Mouse (Mus musculus): ENCODE results near the gene Ntf3. TPM values are rescaled to one million over a fixed set of nuclear protein-coding genes. Genes with fewer than 3 reads are reported as not detected.

Ntf3 gene
- polyA plus RNA-seq, 1 experiment from 2014 or later = 0.20 TPM

GRCm38 (mm10) chr6:126100579-126100978 is 66.1 kb downstream of the Ntf3 start:
- Histone ChIP-seq H3K36me3 (ENCODE audit: control insufficient read depth, insufficient read depth) (no peaks in the 10 kb centered on the region), H3K27ac (ENCODE audit: low read length) (no peak overlapping the region), H3K9me3 (replicated peaks; ENCODE audit: control insufficient read depth, low read length) (no peaks in the 10 kb centered on the region), H3K4me3 (ENCODE audit: low read depth, low read length) (no peak overlapping the region), H3K27me3 (ENCODE audit: control insufficient read depth, insufficient read depth, low read depth, low read length) (no peaks in the 10 kb centered on the region), H3K4me1 (ENCODE audit: control insufficient read depth, low read depth, low read length) (no peaks in the 10 kb centered on the region), H3K4me2 (ENCODE audit: low read depth, low read length) (no peak overlapping the region), H3K9ac (ENCODE audit: low read depth, low read length) (no peak overlapping the region)
- no peak for ATAC-seq (ENCODE audit: low read depth)
- 59% methylated on average over 1 of the region's 1 CpGs for WGBS (ENCODE audit: insufficient replicate concordance)

GRCm38 (mm10) chr6:126097471-126097870 is 69.2 kb downstream of the Ntf3 start:
- H3K4me3 ChIP-seq (ENCODE audit: low read depth, low read length) = no peak overlapping the region
- ATAC-seq (ENCODE audit: low read depth) = no peak
- no peaks in the 10 kb centered on the region for H3K4me1 ChIP-seq (ENCODE audit: control insufficient read depth, low read depth, low read length)
- no peaks in the 10 kb centered on the region for H3K27me3 ChIP-seq (ENCODE audit: control insufficient read depth, insufficient read depth, low read depth, low read length)
- WGBS (ENCODE audit: insufficient replicate concordance) = 63% methylated on average over 5 of the region's 5 CpGs
- no peaks in the 10 kb centered on the region for H3K36me3 ChIP-seq (ENCODE audit: control insufficient read depth, insufficient read depth)
- H3K9me3 ChIP-seq (replicated peaks; ENCODE audit: control insufficient read depth, low read length) = no peaks in the 10 kb centered on the region
- H3K27ac ChIP-seq (ENCODE audit: low read length) = no peak overlapping the region
- no peak overlapping the region for H3K9ac ChIP-seq (ENCODE audit: low read depth, low read length)
- no peak overlapping the region for H3K4me2 ChIP-seq (ENCODE audit: low read depth, low read length)

GRCm38 (mm10) chr6:126096085-126096484 is 70.6 kb downstream of the Ntf3 start:
- no peaks in the 10 kb centered on the region for H3K4me1 ChIP-seq (ENCODE audit: control insufficient read depth, low read depth, low read length)
- no peaks in the 10 kb centered on the region for H3K9me3 ChIP-seq (replicated peaks; ENCODE audit: control insufficient read depth, low read length)
- no peak for ATAC-seq (ENCODE audit: low read depth)
- H3K27ac ChIP-seq (ENCODE audit: low read length) = no peak overlapping the region
- H3K36me3 ChIP-seq (ENCODE audit: control insufficient read depth, insufficient read depth) = no peaks in the 10 kb centered on the region
- 68% methylated on average over 13 of the region's 13 CpGs for WGBS (ENCODE audit: insufficient replicate concordance)
- H3K4me3 ChIP-seq (ENCODE audit: low read depth, low read length) = no peak overlapping the region
- H3K4me2 ChIP-seq (ENCODE audit: low read depth, low read length) = no peak overlapping the region
- no peak overlapping the region for H3K9ac ChIP-seq (ENCODE audit: low read depth, low read length)
- no peaks in the 10 kb centered on the region for H3K27me3 ChIP-seq (ENCODE audit: control insufficient read depth, insufficient read depth, low read depth, low read length)

- Histone ChIP-seq H3K27me3 (ENCODE audit: control insufficient read depth, insufficient read depth, low read depth, low read length) (no peaks in the 10 kb centered on the region), H3K27ac (ENCODE audit: low read length) (no peak overlapping the region), H3K9me3 (replicated peaks; ENCODE audit: control insufficient read depth, low read length) (no peaks in the 10 kb centered on the region), H3K4me3 (ENCODE audit: low read depth, low read length) (no peak overlapping the region), H3K36me3 (ENCODE audit: control insufficient read depth, insufficient read depth) (no peaks in the 10 kb centered on the region), H3K4me2 (ENCODE audit: low read depth, low read length) (no peak overlapping the region), H3K9ac (ENCODE audit: low read depth, low read length) (no peak overlapping the region), H3K4me1 (ENCODE audit: control insufficient read depth, low read depth, low read length) (no peaks in the 10 kb centered on the region)
- 54% methylated on average over 6 of the region's 6 CpGs for whole genome bisulfite sequencing (ENCODE audit: insufficient replicate concordance)
- no peak for ATAC-seq (ENCODE audit: low read depth)
These were observed 71.7 kb downstream of the Ntf3 start for GRCm38 (mm10) chr6:126095041-126095440.

GRCm38 (mm10) chr6:126092026-126092425 is 74.7 kb downstream of the Ntf3 start:
- H3K36me3 ChIP-seq (ENCODE audit: control insufficient read depth, insufficient read depth) = no peaks in the 10 kb centered on the region
- no peak overlapping the region for H3K4me3 ChIP-seq (ENCODE audit: low read depth, low read length)
- no peak overlapping the region for H3K27ac ChIP-seq (ENCODE audit: low read length)
- H3K27me3 ChIP-seq (ENCODE audit: control insufficient read depth, insufficient read depth, low read depth, low read length) = no peaks in the 10 kb centered on the region
- no peaks in the 10 kb centered on the region for H3K9me3 ChIP-seq (replicated peaks; ENCODE audit: control insufficient read depth, low read length)
- WGBS (ENCODE audit: insufficient replicate concordance) = 38% methylated on average over 5 of the region's 5 CpGs
- ATAC-seq (ENCODE audit: low read depth) = no peak
- H3K4me2 ChIP-seq (ENCODE audit: low read depth, low read length) = no peak overlapping the region
- H3K9ac ChIP-seq (ENCODE audit: low read depth, low read length) = no peak overlapping the region
- no peaks in the 10 kb centered on the region for H3K4me1 ChIP-seq (ENCODE audit: control insufficient read depth, low read depth, low read length)

- no peaks in the 10 kb centered on the region for H3K4me1 ChIP-seq (ENCODE audit: control insufficient read depth, low read depth, low read length)
- no peak overlapping the region for H3K4me2 ChIP-seq (ENCODE audit: low read depth, low read length)
- no peak overlapping the region for H3K4me3 ChIP-seq (ENCODE audit: low read depth, low read length)
- no peaks in the 10 kb centered on the region for H3K27me3 ChIP-seq (ENCODE audit: control insufficient read depth, insufficient read depth, low read depth, low read length)
- H3K9ac ChIP-seq (ENCODE audit: low read depth, low read length) = no peak overlapping the region
- no peak for ATAC-seq (ENCODE audit: low read depth)
- H3K36me3 ChIP-seq (ENCODE audit: control insufficient read depth, insufficient read depth) = no peaks in the 10 kb centered on the region
- WGBS (ENCODE audit: insufficient replicate concordance) = 56% methylated on average over 1 of the region's 1 CpGs
- no peaks in the 10 kb centered on the region for H3K9me3 ChIP-seq (replicated peaks; ENCODE audit: control insufficient read depth, low read length)
- H3K27ac ChIP-seq (ENCODE audit: low read length) = no peak overlapping the region
These were observed 76.6 kb downstream of the Ntf3 start for GRCm38 (mm10) chr6:126090063-126090462.

- ATAC-seq (ENCODE audit: low read depth) = no peak
- no peak overlapping the region for H3K27ac ChIP-seq (ENCODE audit: low read length)
- H3K4me2 ChIP-seq (ENCODE audit: low read depth, low read length) = no peak overlapping the region
- no peak overlapping the region for H3K4me3 ChIP-seq (ENCODE audit: low read depth, low read length)
- no peaks in the 10 kb centered on the region for H3K27me3 ChIP-seq (ENCODE audit: control insufficient read depth, insufficient read depth, low read depth, low read length)
- no peaks in the 10 kb centered on the region for H3K4me1 ChIP-seq (ENCODE audit: control insufficient read depth, low read depth, low read length)
- H3K36me3 ChIP-seq (ENCODE audit: control insufficient read depth, insufficient read depth) = no peaks in the 10 kb centered on the region
- H3K9me3 ChIP-seq (replicated peaks; ENCODE audit: control insufficient read depth, low read length) = no peaks in the 10 kb centered on the region
- 72% methylated on average over 12 of the region's 12 CpGs for WGBS (ENCODE audit: insufficient replicate concordance)
- no peak overlapping the region for H3K9ac ChIP-seq (ENCODE audit: low read depth, low read length)
These were observed 78.0 kb downstream of the Ntf3 start for GRCm38 (mm10) chr6:126088489-126089265.

GRCm38 (mm10) chr6:126086321-126086950 is 80.3 kb downstream of the Ntf3 start:
- no peak overlapping the region for H3K4me3 ChIP-seq (ENCODE audit: low read depth, low read length)
- no peak for ATAC-seq (ENCODE audit: low read depth)
- H3K27ac ChIP-seq (ENCODE audit: low read length) = no peak overlapping the region
- no peak overlapping the region for H3K4me2 ChIP-seq (ENCODE audit: low read depth, low read length)
- H3K36me3 ChIP-seq (ENCODE audit: control insufficient read depth, insufficient read depth) = no peaks in the 10 kb centered on the region
- no peaks in the 10 kb centered on the region for H3K27me3 ChIP-seq (ENCODE audit: control insufficient read depth, insufficient read depth, low read depth, low read length)
- no peaks in the 10 kb centered on the region for H3K4me1 ChIP-seq (ENCODE audit: control insufficient read depth, low read depth, low read length)
- H3K9me3 ChIP-seq (replicated peaks; ENCODE audit: control insufficient read depth, low read length) = no peaks in the 10 kb centered on the region; the same call in 1 of the 2 replicates
- H3K9ac ChIP-seq (ENCODE audit: low read depth, low read length) = no peak overlapping the region
- WGBS (ENCODE audit: insufficient replicate concordance) = 42% methylated on average over 3 of the region's 3 CpGs

- Histone ChIP-seq H3K36me3 (ENCODE audit: control insufficient read depth, insufficient read depth) (no peaks in the 10 kb centered on the region), H3K9me3 (replicated peaks; ENCODE audit: control insufficient read depth, low read length) (no peaks in the 10 kb centered on the region; the same call in 1 of the 2 replicates), H3K27me3 (ENCODE audit: control insufficient read depth, insufficient read depth, low read depth, low read length) (no peaks in the 10 kb centered on the region), H3K27ac (ENCODE audit: low read length) (no peak overlapping the region), H3K4me3 (ENCODE audit: low read depth, low read length) (no peak overlapping the region), H3K4me1 (ENCODE audit: control insufficient read depth, low read depth, low read length) (no peaks in the 10 kb centered on the region), H3K4me2 (ENCODE audit: low read depth, low read length) (no peak overlapping the region), H3K9ac (ENCODE audit: low read depth, low read length) (no peak overlapping the region)
- 56% methylated on average over 3 of the region's 3 CpGs for WGBS (ENCODE audit: insufficient replicate concordance)
- no peak for ATAC-seq (ENCODE audit: low read depth)
These were observed 86.2 kb downstream of the Ntf3 start for GRCm38 (mm10) chr6:126080531-126080930.
